Mouse (Mus musculus): ENCODE results near the gene Slc12a7.

DNA sequence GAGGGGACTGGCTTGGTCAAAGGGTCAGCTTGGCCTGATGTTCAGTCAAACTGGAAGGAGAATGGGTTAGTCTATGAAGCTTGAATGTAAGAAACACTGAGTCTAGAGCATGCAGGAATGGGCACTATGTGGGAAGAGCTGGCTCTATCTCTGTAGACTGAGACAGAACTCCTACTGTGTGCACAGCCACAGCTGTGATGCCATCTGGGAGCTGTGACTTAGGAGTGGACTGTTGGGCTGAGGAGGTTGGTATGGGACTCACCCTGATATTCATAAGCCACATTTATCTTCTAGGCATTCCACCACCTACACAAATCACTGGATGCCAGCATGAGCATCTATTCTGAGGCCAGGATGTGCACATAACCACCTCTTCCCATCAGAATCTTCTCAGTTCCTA is 24.5 kb downstream of the Slc12a7 start:
- TF ChIP-seq CTCF (IDR thresholded peaks at IDR 0.05; ENCODE audit: borderline replicate concordance, insufficient read depth, low read length), result no peak
- TF ChIP-seq POLR2A (IDR thresholded peaks at IDR 0.05; ENCODE audit: low read depth, low read length), result no peak
